In genomic region chr12:52198471-52198870, GRCm38 (mm10) we compare ENCODE assay signal across 27 mouse cellular contexts.
"Had no signal": no experiment of that assay in that cellular context is flagged by ENCODE, and none has a peak within 500 bp of the region (broad histone marks: within the 10 kb centered on the region; RNA-seq: fewer than 3 reads in every experiment).

No protein-coding gene starts in this region.

- H3K9ac ChIP-seq: heart, embryonic 13.5 days; heart, embryonic 15.5 days; hindbrain, embryonic 13.5 days; hindbrain, embryonic 15.5 days; kidney, embryonic 15.5 days; limb, embryonic 12.5 days; liver, embryonic 13.5 days; liver, embryonic 15.5 days had no signal

- H3K27ac ChIP-seq: heart, embryonic 13.5 days; heart, embryonic 15.5 days; hindbrain, embryonic 13.5 days; hindbrain, embryonic 15.5 days; hindbrain, postnatal 0 days; kidney, embryonic 15.5 days; kidney, postnatal 0 days; left cerebral cortex, adult 2 months; limb, embryonic 10.5 days; limb, embryonic 12.5 days; liver, embryonic 13.5 days; liver, embryonic 15.5 days had no signal

- H3K36me3 ChIP-seq: heart, embryonic 13.5 days; heart, embryonic 15.5 days; hindbrain, embryonic 13.5 days; hindbrain, embryonic 15.5 days; kidney, embryonic 15.5 days; limb, embryonic 10.5 days; limb, embryonic 12.5 days; liver, embryonic 13.5 days; liver, embryonic 15.5 days had no signal

- H3K4me2 ChIP-seq: heart, embryonic 11.5 days; heart, embryonic 13.5 days; heart, embryonic 15.5 days; hindbrain, embryonic 13.5 days; hindbrain, embryonic 15.5 days; kidney, embryonic 15.5 days; limb, embryonic 12.5 days; liver, embryonic 11.5 days; liver, embryonic 13.5 days; liver, embryonic 15.5 days had no signal

- H3K9me3 ChIP-seq: heart, embryonic 13.5 days; heart, embryonic 15.5 days; hindbrain, embryonic 13.5 days; hindbrain, embryonic 15.5 days; kidney, embryonic 15.5 days; limb, embryonic 10.5 days; limb, embryonic 12.5 days; liver, embryonic 13.5 days; liver, embryonic 15.5 days had no signal

- H3K4me1 ChIP-seq: heart, embryonic 13.5 days; heart, embryonic 15.5 days; hindbrain, embryonic 13.5 days; hindbrain, embryonic 15.5 days; kidney, embryonic 15.5 days; limb, embryonic 10.5 days; limb, embryonic 12.5 days; liver, embryonic 13.5 days; liver, embryonic 15.5 days had no signal

- DNase-seq: gastrocnemius, postnatal 14 days; heart, adult 18-20 months; heart, postnatal 14 days; heart, postnatal 36 days; kidney, adult 11 months; kidney, adult 2 months; kidney, adult 9 months; kidney, postnatal 14 days; kidney, postnatal 36 days; layer of hippocampus, adult 9-11 months; layer of hippocampus, postnatal 36 days; liver; liver, embryonic 13.5 days had no signal

- H3K27me3 ChIP-seq: heart, embryonic 13.5 days; heart, embryonic 15.5 days; hindbrain, embryonic 13.5 days; hindbrain, embryonic 15.5 days; kidney, embryonic 15.5 days; limb, embryonic 12.5 days; liver, embryonic 13.5 days; liver, embryonic 15.5 days had no signal

- ATAC-seq: hindbrain, postnatal 0 days; intestine, embryonic 16.5 days had no signal

- H3K4me3 ChIP-seq: heart, embryonic 13.5 days; heart, embryonic 15.5 days; hindbrain, embryonic 13.5 days; hindbrain, embryonic 15.5 days; kidney, embryonic 15.5 days; left cerebral cortex, adult 2 months; limb, embryonic 10.5 days; limb, embryonic 12.5 days; liver, embryonic 13.5 days; liver, embryonic 15.5 days had no signal
